Mouse (Mus musculus): ENCODE data around the gene Ehbp1l1. TPM values are rescaled to one million over a fixed set of nuclear protein-coding genes. Genes with fewer than 3 reads are reported as not detected.

Ehbp1l1 gene
- polyA plus RNA-seq, 1 experiment: 61.8 TPM

DNA sequence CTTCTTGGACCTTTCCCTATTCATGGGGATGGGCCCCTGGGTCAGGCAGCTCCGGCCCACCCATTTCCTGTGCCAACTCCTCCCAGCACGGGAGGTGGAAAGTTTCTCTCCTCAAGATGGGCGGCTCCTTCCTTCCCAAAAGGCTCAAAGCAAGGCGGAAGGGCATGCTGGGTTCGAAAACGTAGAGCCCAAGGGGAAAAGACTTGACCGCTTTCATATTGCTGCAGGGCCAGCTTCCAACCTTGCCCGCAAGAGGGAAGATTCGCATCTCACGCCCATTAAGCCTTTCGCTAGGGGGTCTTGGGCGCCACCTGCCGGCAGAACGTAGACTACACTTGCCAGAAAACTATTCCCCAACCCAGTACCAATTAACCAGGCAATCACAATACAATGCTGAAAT, 1.6 kb upstream of the Ehbp1l1 start:
- H3K27ac ChIP-seq (ENCODE audit: control insufficient read depth, insufficient read depth, low read length): peak overlapping the region; percentile 40
- H3K27me3 ChIP-seq (ENCODE audit: control insufficient read depth, insufficient read depth, low read length): no peaks in the 10 kb centered on the region
- no peaks in the 10 kb centered on the region for H3K36me3 ChIP-seq (ENCODE audit: control insufficient read depth, insufficient read depth, low read length)
- 2% methylated on average over 14 of the region's 14 CpGs for WGBS
- H3K4me3 ChIP-seq (ENCODE audit: control insufficient read depth, insufficient read depth, low read length): peak overlapping the region; percentile 49
- peak; percentile 91 for TF ChIP-seq CTCF (IDR thresholded peaks at IDR 0.05; ENCODE audit: borderline replicate concordance, control insufficient read depth, extremely low read depth, insufficient read depth, low read length, poor library complexity)
- TF ChIP-seq POLR2A (IDR thresholded peaks at IDR 0.05; ENCODE audit: control insufficient read depth, extremely low read depth, insufficient read depth, low read length, poor library complexity): no peak
- DNase-seq: peak; percentile 90
- peaks cover 62% of the 10 kb centered on the region for H3K4me1 ChIP-seq (replicated peaks; ENCODE audit: control insufficient read depth, insufficient read depth, low read length)

- WGBS: 54% methylated on average over 15 of the region's 15 CpGs
- Histone ChIP-seq H3K27me3 (ENCODE audit: control insufficient read depth, insufficient read depth, low read length) (no peaks in the 10 kb centered on the region), H3K4me1 (replicated peaks; ENCODE audit: control insufficient read depth, insufficient read depth, low read length) (peaks cover 62% of the 10 kb centered on the region), H3K4me3 (ENCODE audit: control insufficient read depth, insufficient read depth, low read length) (peak overlapping the region; percentile 49), H3K36me3 (ENCODE audit: control insufficient read depth, insufficient read depth, low read length) (0 out of 2 replicates have a peak, but pooled peaks cover 6% of the 10 kb centered on the region), H3K27ac (ENCODE audit: control insufficient read depth, insufficient read depth, low read length) (peak overlapping the region; percentile 40)
- DNase-seq: no peak
- TF ChIP-seq POLR2A (IDR thresholded peaks at IDR 0.05; ENCODE audit: control insufficient read depth, extremely low read depth, insufficient read depth, low read length, poor library complexity) (no peak), CTCF (IDR thresholded peaks at IDR 0.05; ENCODE audit: borderline replicate concordance, control insufficient read depth, extremely low read depth, insufficient read depth, low read length, poor library complexity) (no peak)
These were observed 953 bp upstream of the Ehbp1l1 start for GRCm38 (mm10) chr19:5726961-5727578.

DNA sequence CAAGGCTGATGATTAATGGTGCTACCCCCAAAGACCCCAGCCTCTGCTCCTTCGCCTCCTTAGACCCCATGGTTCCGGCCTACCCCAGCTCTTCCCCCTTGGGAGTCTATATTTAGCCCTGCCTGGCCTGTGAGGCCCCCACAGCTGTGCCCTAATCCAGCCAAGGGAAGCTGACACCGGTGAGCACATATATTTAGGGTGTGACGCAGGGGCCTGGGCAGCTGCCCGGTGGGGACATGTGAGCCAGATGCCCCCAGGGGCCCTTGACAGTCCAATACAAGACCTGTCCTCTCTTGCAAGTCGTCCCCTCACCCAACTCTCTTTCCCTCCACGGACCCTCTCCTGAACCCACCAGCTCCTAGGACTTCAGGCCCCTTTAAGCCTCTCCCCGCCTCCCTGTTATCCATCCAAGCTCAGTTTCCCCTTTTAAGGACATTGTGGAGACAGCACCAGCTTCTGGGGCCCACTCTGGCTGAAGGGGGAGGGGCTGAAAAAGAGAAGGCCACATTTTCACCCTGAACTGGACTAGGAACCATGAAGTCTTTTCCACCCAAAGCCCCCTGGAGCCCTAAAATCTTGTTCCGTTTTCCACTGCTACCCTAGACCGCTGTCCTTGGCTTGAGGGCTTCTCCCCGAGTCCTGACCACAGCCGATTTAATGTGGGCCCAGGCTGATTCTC, 949 bp downstream of the Ehbp1l1 start:
- H3K36me3 ChIP-seq (ENCODE audit: control insufficient read depth, insufficient read depth, low read length): peaks cover 15% of the 10 kb centered on the region
- no peak overlapping the region for H3K27ac ChIP-seq (ENCODE audit: control insufficient read depth, insufficient read depth, low read length)
- no peak for DNase-seq
- no peaks in the 10 kb centered on the region for H3K27me3 ChIP-seq (ENCODE audit: control insufficient read depth, insufficient read depth, low read length)
- no peak for TF ChIP-seq CTCF (IDR thresholded peaks at IDR 0.05; ENCODE audit: borderline replicate concordance, control insufficient read depth, extremely low read depth, insufficient read depth, low read length, poor library complexity)
- no peak for TF ChIP-seq POLR2A (IDR thresholded peaks at IDR 0.05; ENCODE audit: control insufficient read depth, extremely low read depth, insufficient read depth, low read length, poor library complexity)
- peak overlapping the region; percentile 59 for H3K4me3 ChIP-seq (ENCODE audit: control insufficient read depth, insufficient read depth, low read length)
- H3K4me1 ChIP-seq (replicated peaks; ENCODE audit: control insufficient read depth, insufficient read depth, low read length): peaks cover 50% of the 10 kb centered on the region
- WGBS: 36% methylated on average over 12 of the region's 12 CpGs

DNA sequence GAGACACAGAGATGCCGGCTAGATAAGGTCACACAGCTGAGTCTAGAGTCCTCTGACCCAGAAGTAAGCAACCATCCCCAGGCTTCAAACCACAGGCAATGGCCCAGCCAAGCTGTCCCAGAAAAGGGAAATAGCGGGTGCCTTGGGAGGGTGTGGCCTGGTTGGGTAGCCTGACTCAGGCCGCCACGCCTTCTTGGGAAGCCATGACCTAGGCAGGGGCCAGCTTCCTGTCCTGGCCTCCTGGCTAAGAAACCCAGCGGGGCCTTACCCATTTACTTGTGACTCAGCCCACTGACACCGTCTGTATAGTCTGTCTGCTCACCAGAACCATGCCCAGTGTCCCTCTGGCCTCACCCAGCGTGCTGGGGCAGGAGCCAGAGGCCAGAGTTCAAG, 1.6 kb downstream of the Ehbp1l1 start:
- 35% methylated on average over 7 of the region's 7 CpGs for WGBS
- Histone ChIP-seq H3K4me1 (replicated peaks; ENCODE audit: control insufficient read depth, insufficient read depth, low read length) (peaks cover 47% of the 10 kb centered on the region), H3K27ac (ENCODE audit: control insufficient read depth, insufficient read depth, low read length) (no peak overlapping the region), H3K36me3 (ENCODE audit: control insufficient read depth, insufficient read depth, low read length) (peaks cover 20% of the 10 kb centered on the region), H3K27me3 (ENCODE audit: control insufficient read depth, insufficient read depth, low read length) (no peaks in the 10 kb centered on the region), H3K4me3 (ENCODE audit: control insufficient read depth, insufficient read depth, low read length) (peak overlapping the region; percentile 59)
- TF ChIP-seq POLR2A (IDR thresholded peaks at IDR 0.05; ENCODE audit: control insufficient read depth, extremely low read depth, insufficient read depth, low read length, poor library complexity): no peak
- TF ChIP-seq CTCF (IDR thresholded peaks at IDR 0.05; ENCODE audit: borderline replicate concordance, control insufficient read depth, extremely low read depth, insufficient read depth, low read length, poor library complexity): no peak
- peak; percentile 20 for DNase-seq

DNA sequence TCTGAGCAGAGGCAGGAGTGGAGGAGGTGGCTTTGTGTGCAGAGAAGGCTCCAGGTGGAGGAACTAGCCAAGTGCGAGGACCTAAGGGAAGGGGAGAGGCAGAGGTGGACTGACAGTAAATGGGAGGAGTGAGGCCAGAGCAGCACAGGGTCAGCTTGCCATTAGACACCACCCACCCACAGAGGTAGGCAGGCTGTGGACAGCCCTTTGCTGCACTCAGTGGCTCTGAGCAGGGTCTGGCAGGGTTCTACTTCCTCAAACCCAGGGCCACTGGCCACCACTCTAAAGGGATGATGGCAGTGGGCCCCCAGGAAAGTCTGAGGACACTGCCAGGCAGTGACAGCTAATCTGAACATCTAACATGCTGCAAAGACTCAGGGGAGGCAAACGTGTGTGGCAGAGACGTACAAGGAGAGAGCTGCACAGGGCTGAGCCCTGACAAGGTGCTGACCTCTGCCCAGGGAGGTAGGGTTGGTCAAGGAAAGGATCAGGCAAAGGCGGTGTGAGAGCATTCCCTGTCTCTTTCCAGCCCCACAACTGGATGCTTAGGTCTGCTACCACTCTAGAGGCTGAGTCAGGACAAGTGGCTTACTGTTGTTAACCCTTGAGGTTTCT, 2.1 kb downstream of the Ehbp1l1 start:
- 58% methylated on average over 4 of the region's 4 CpGs for WGBS
- H3K27ac ChIP-seq (ENCODE audit: control insufficient read depth, insufficient read depth, low read length): no peak overlapping the region
- peaks cover 20% of the 10 kb centered on the region for H3K36me3 ChIP-seq (ENCODE audit: control insufficient read depth, insufficient read depth, low read length)
- TF ChIP-seq CTCF (IDR thresholded peaks at IDR 0.05; ENCODE audit: borderline replicate concordance, control insufficient read depth, extremely low read depth, insufficient read depth, low read length, poor library complexity) (no peak), POLR2A (IDR thresholded peaks at IDR 0.05; ENCODE audit: control insufficient read depth, extremely low read depth, insufficient read depth, low read length, poor library complexity) (no peak)
- no peaks in the 10 kb centered on the region for H3K27me3 ChIP-seq (ENCODE audit: control insufficient read depth, insufficient read depth, low read length)
- DNase-seq: no peak
- H3K4me1 ChIP-seq (replicated peaks; ENCODE audit: control insufficient read depth, insufficient read depth, low read length): peaks cover 46% of the 10 kb centered on the region
- H3K4me3 ChIP-seq (ENCODE audit: control insufficient read depth, insufficient read depth, low read length): no peak overlapping the region

GRCm38 (mm10) chr19:5722848-5723425, 3.2 kb downstream of the Ehbp1l1 start:
- 91% methylated on average over 7 of the region's 7 CpGs for WGBS
- TF ChIP-seq CTCF (IDR thresholded peaks at IDR 0.05; ENCODE audit: borderline replicate concordance, control insufficient read depth, extremely low read depth, insufficient read depth, low read length, poor library complexity) (no peak), POLR2A (IDR thresholded peaks at IDR 0.05; ENCODE audit: control insufficient read depth, extremely low read depth, insufficient read depth, low read length, poor library complexity) (no peak)
- no peak overlapping the region for H3K27ac ChIP-seq (ENCODE audit: control insufficient read depth, insufficient read depth, low read length)

More at GRCm38 (mm10) chr19:5722848-5723425, 3.2 kb downstream of the Ehbp1l1 start:
- Histone ChIP-seq H3K4me3 (ENCODE audit: control insufficient read depth, insufficient read depth, low read length) (no peak overlapping the region), H3K27me3 (ENCODE audit: control insufficient read depth, insufficient read depth, low read length) (no peaks in the 10 kb centered on the region), H3K4me1 (replicated peaks; ENCODE audit: control insufficient read depth, insufficient read depth, low read length) (peaks cover 36% of the 10 kb centered on the region), H3K36me3 (ENCODE audit: control insufficient read depth, insufficient read depth, low read length) (peaks cover 20% of the 10 kb centered on the region)
- no peak for DNase-seq
